Mouse (Mus musculus): ENCODE measurements around the gene Casr. TPM values are rescaled to one million over a fixed set of nuclear protein-coding genes. Genes with fewer than 3 reads are reported as not detected.

The Casr gene
- polyA plus RNA-seq, 1 experiment from 2014 or later = 0.04 TPM

- H3K4me2 ChIP-seq = no peak overlapping the region
- H3K27ac ChIP-seq = no peak overlapping the region
- ATAC-seq (ENCODE audit: borderline replicate concordance, extremely low read depth, low FRiP score, low TSS enrichment) = no peak
- no peaks in the 10 kb centered on the region for H3K9me3 ChIP-seq
- no peaks in the 10 kb centered on the region for H3K4me1 ChIP-seq
- H3K27me3 ChIP-seq = no peaks in the 10 kb centered on the region
- H3K4me3 ChIP-seq = no peak overlapping the region
- no peak overlapping the region for H3K9ac ChIP-seq
- WGBS = 51% methylated on average over 4 of the region's 4 CpGs
- no peaks in the 10 kb centered on the region for H3K36me3 ChIP-seq
Observed at GRCm38 (mm10) chr16:36505913-36506312, 56.0 kb downstream of the Casr start.

GRCm38 (mm10) chr16:36505134-36505533 is 56.8 kb downstream of the Casr start:
- H3K4me2 ChIP-seq = no peak overlapping the region
- no peak for ATAC-seq (ENCODE audit: borderline replicate concordance, extremely low read depth, low FRiP score, low TSS enrichment)
- no peak overlapping the region for H3K4me3 ChIP-seq
- H3K27ac ChIP-seq = no peak overlapping the region
- 85% methylated on average over 3 of the region's 3 CpGs for WGBS
- H3K27me3 ChIP-seq = no peaks in the 10 kb centered on the region
- H3K4me1 ChIP-seq = no peaks in the 10 kb centered on the region
- H3K9ac ChIP-seq = no peak overlapping the region
- no peaks in the 10 kb centered on the region for H3K9me3 ChIP-seq
- H3K36me3 ChIP-seq = no peaks in the 10 kb centered on the region

- 47% methylated on average over 2 of the region's 2 CpGs for WGBS
- no peaks in the 10 kb centered on the region for H3K27me3 ChIP-seq
- H3K27ac ChIP-seq = no peak overlapping the region
- no peaks in the 10 kb centered on the region for H3K36me3 ChIP-seq
- no peak overlapping the region for H3K4me2 ChIP-seq
- H3K4me1 ChIP-seq = no peaks in the 10 kb centered on the region
- H3K9ac ChIP-seq = no peak overlapping the region
- no peaks in the 10 kb centered on the region for H3K9me3 ChIP-seq
- no peak for ATAC-seq (ENCODE audit: borderline replicate concordance, extremely low read depth, low FRiP score, low TSS enrichment)
- no peak overlapping the region for H3K4me3 ChIP-seq
Observed at GRCm38 (mm10) chr16:36502286-36502685, 59.7 kb downstream of the Casr start.

DNA sequence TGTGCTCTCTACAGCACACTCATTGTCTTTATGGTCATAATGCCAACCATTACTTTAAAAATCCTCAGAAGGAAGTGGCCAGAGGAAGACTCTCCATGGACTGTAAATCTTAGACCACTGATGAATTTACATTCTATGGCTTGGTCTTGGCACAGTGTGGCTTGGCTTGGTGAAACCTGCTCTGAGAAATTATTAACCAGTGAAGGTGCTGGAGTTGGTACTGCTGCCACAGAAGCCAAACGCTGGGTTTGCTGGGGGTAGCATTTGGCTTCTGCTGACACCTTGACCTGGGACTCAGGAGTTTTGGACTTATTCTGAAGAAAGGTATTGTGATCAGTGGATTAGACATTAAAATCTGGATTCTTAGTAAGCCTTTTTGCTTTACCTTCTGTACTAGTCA is 69.5 kb downstream of the Casr start:
- Histone ChIP-seq H3K4me1 (no peaks in the 10 kb centered on the region), H3K4me2 (no peak overlapping the region), H3K4me3 (no peak overlapping the region), H3K9me3 (no peaks in the 10 kb centered on the region), H3K27me3 (no peaks in the 10 kb centered on the region), H3K9ac (no peak overlapping the region), H3K36me3 (no peaks in the 10 kb centered on the region), H3K27ac (no peak overlapping the region)
- no peak for ATAC-seq (ENCODE audit: borderline replicate concordance, extremely low read depth, low FRiP score, low TSS enrichment)
- 53% methylated on average over 1 of the region's 1 CpGs for WGBS

DNA sequence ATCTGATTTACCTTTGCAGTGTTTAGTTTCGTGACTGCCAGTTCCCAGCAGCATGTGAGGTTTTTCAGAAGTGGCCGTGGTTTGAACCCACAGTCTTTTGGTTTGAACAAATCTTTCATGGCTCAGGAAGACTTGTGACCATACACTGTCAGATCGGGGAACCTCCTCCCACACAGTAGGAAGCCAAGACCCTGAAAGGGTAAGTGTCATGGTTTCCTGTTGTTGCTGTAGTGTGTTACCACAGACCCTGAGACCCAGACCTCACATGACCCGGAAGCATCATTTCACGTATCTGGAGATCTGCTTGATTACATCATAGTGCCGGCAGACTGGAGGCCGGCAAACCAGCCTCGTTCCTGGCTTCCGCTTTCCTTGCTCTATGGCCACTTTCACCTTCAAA is 85.1 kb downstream of the Casr start:
- Histone ChIP-seq H3K9me3 (no peaks in the 10 kb centered on the region), H3K27me3 (no peaks in the 10 kb centered on the region), H3K4me2 (no peak overlapping the region), H3K27ac (no peak overlapping the region), H3K9ac (no peak overlapping the region), H3K36me3 (no peaks in the 10 kb centered on the region), H3K4me1 (no peaks in the 10 kb centered on the region), H3K4me3 (no peak overlapping the region)
- 64% methylated on average over 9 of the region's 9 CpGs for WGBS
- no peak for ATAC-seq (ENCODE audit: borderline replicate concordance, extremely low read depth, low FRiP score, low TSS enrichment)

- WGBS = 76% methylated on average over 3 of the region's 3 CpGs
- H3K4me1 ChIP-seq = no peaks in the 10 kb centered on the region
- no peak for ATAC-seq (ENCODE audit: borderline replicate concordance, extremely low read depth, low FRiP score, low TSS enrichment)
- H3K4me3 ChIP-seq = no peak overlapping the region
- H3K9ac ChIP-seq = no peak overlapping the region
- no peak overlapping the region for H3K4me2 ChIP-seq
- no peaks in the 10 kb centered on the region for H3K36me3 ChIP-seq
- H3K27ac ChIP-seq = no peak overlapping the region
- H3K9me3 ChIP-seq = no peaks in the 10 kb centered on the region
- no peaks in the 10 kb centered on the region for H3K27me3 ChIP-seq
Observed at GRCm38 (mm10) chr16:36475530-36475929, 86.4 kb downstream of the Casr start.

GRCm38 (mm10) chr16:36474849-36475248 is 87.1 kb downstream of the Casr start:
- no peaks in the 10 kb centered on the region for H3K9me3 ChIP-seq
- no peak overlapping the region for H3K4me3 ChIP-seq
- H3K4me2 ChIP-seq = no peak overlapping the region
- H3K27me3 ChIP-seq = no peaks in the 10 kb centered on the region
- no peak overlapping the region for H3K27ac ChIP-seq
- no peaks in the 10 kb centered on the region for H3K4me1 ChIP-seq
- H3K36me3 ChIP-seq = no peaks in the 10 kb centered on the region
- WGBS = 71% methylated on average over 2 of the region's 2 CpGs
- H3K9ac ChIP-seq = no peak overlapping the region
- no peak for ATAC-seq (ENCODE audit: borderline replicate concordance, extremely low read depth, low FRiP score, low TSS enrichment)

GRCm38 (mm10) chr16:36473217-36474216 is 88.4 kb downstream of the Casr start:
- Histone ChIP-seq H3K4me3 (no peak overlapping the region), H3K9me3 (no peaks in the 10 kb centered on the region), H3K27me3 (no peaks in the 10 kb centered on the region), H3K36me3 (no peaks in the 10 kb centered on the region), H3K9ac (no peak overlapping the region), H3K4me2 (no peak overlapping the region), H3K27ac (no peak overlapping the region), H3K4me1 (no peaks in the 10 kb centered on the region)
- WGBS = 44% methylated on average over 17 of the region's 17 CpGs
- peak; percentile 49 for ATAC-seq (ENCODE audit: borderline replicate concordance, extremely low read depth, low FRiP score, low TSS enrichment)

DNA sequence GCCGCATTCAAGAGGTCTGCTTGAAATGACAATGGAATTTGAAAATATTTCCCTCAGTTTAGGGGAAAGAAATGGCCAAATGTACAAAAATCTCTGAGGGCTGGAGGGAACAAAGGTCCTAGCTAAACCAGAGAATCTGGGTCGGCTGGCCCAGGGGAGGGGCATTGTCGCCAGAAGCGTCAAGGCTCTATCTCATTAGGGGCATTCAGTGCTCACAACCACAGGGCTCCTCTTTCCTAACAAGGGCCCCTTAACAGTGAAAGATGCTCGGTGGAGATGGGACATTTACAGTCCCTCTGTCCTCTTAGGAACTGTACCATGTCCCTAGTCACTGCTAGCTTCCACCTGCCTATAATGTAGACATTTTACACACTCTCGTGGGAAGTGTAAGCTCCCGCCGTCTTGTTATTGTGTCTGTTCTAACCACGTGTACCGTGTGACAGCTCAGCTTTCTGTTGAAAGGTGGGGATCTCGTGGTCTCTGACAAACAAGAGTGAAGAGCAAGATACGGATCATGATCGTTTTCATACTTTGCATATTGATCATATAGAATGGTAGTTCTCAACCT is 90.8 kb downstream of the Casr start:
- no peak overlapping the region for H3K4me3 ChIP-seq
- no peaks in the 10 kb centered on the region for H3K4me1 ChIP-seq
- H3K36me3 ChIP-seq = no peaks in the 10 kb centered on the region
- H3K9me3 ChIP-seq = no peaks in the 10 kb centered on the region
- no peaks in the 10 kb centered on the region for H3K27me3 ChIP-seq
- 56% methylated on average over 13 of the region's 13 CpGs for WGBS
- no peak overlapping the region for H3K27ac ChIP-seq
- H3K9ac ChIP-seq = no peak overlapping the region
- H3K4me2 ChIP-seq = no peak overlapping the region
- no peak for ATAC-seq (ENCODE audit: borderline replicate concordance, extremely low read depth, low FRiP score, low TSS enrichment)

DNA sequence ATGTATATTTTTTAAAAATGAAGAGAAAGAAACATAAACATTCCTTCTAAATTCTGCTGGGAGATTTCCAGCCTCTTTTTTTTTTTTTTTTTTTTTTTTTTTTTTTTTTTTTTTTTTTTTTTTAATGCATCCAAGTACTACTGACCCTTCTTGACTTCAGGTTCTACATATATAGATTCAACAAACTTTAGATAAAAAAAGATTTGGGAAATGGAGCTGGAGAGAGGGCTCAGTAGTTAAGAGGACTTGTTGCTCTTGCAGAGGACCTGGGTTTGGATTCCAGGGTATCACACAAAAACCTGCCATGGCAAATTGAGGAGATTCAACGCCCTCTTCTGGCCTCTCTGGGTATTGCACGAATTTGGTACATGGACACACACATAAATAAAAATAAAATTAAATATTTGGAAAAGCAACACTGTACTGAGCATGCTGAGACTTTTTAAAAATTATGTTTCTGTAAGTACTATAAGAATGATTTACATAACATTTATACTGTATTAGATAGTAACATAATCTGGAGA is 91.9 kb downstream of the Casr start:
- Histone ChIP-seq H3K9me3 (no peaks in the 10 kb centered on the region), H3K36me3 (no peaks in the 10 kb centered on the region), H3K4me1 (no peaks in the 10 kb centered on the region), H3K9ac (no peak overlapping the region), H3K4me2 (no peak overlapping the region), H3K4me3 (no peak overlapping the region), H3K27me3 (no peaks in the 10 kb centered on the region), H3K27ac (no peak overlapping the region)
- WGBS = 3% methylated on average over 2 of the region's 2 CpGs
- no peak for ATAC-seq (ENCODE audit: borderline replicate concordance, extremely low read depth, low FRiP score, low TSS enrichment)

DNA sequence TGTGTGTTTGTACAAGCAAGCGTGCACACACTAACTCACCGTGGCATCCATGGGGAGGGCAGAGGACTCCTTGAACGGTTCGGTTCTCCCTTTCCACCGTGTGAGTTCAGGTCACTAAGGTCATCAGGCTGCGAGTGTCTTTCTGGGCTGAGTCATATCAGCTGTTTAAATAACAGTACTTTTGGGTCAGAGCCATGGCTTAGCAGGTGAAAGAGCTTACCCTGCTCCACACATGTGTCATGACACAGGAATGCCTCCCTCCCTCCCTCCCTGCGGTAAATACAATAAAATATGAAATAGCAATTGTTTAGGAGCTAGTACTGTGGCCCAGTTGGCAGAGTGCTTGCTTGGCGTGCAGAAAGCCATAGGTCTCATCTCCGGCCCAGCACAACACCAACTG is 92.6 kb downstream of the Casr start:
- no peak overlapping the region for H3K4me3 ChIP-seq
- no peak for ATAC-seq (ENCODE audit: borderline replicate concordance, extremely low read depth, low FRiP score, low TSS enrichment)
- 71% methylated on average over 9 of the region's 9 CpGs for WGBS

DNA sequence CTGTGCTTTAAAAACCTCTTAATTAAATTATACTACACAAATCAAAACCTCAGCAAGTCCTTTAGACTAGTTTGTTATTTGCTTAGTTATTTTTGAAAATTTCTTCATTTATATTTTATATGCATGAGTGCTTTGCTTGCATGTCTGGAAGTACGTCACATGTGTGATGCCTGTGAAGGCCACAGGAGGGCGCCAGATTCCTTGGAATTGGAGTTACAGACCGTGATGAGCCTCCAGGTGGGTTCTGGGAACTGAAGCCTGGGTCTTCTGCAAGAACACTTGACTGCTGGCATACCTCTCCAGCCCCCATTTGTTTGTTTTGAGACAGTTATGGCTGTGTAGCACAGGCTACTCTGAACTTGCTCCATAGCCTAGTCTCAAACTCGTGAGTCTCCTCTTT is 93.1 kb downstream of the Casr start:
- Histone ChIP-seq H3K9ac (no peak overlapping the region), H3K27me3 (no peaks in the 10 kb centered on the region), H3K4me2 (no peak overlapping the region), H3K9me3 (no peaks in the 10 kb centered on the region), H3K36me3 (no peaks in the 10 kb centered on the region), H3K27ac (no peak overlapping the region), H3K4me1 (no peaks in the 10 kb centered on the region), H3K4me3 (no peak overlapping the region)
- ATAC-seq (ENCODE audit: borderline replicate concordance, extremely low read depth, low FRiP score, low TSS enrichment) = no peak
- 62% methylated on average over 4 of the region's 4 CpGs for WGBS

More for the DNA sequence above, 92.6 kb downstream of the Casr start:
- H3K9ac ChIP-seq = no peak overlapping the region
- H3K4me1 ChIP-seq = no peaks in the 10 kb centered on the region
- H3K9me3 ChIP-seq = no peaks in the 10 kb centered on the region
- no peak overlapping the region for H3K4me2 ChIP-seq
- H3K36me3 ChIP-seq = no peaks in the 10 kb centered on the region
- H3K27me3 ChIP-seq = no peaks in the 10 kb centered on the region
- H3K27ac ChIP-seq = no peak overlapping the region

Data from lung, embryonic 15.5 days (tissue).